10 mouse cellular contexts compared by ENCODE assay signal in the genomic region with DNA sequence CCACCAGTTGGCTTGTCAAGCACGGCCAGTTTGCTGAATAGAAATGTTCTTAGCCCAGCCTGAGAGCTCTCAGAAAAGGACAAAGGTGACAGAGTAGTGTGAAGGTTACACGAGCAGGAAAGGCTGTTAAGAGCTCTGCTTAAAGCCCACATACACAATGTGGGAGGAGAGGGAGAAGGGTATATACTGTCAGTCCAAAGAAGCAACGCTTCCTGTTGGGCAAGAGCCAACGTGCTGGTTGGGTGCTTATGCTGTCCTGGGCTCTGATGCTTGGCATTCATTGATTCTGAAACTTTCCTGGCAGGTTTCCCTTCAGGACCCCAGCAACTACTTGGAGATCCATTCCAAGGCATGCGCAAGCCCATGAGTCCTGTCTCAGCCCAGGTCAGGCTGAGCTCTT.
"Had no signal": no experiment of that assay in that cellular context is flagged by ENCODE, and none has a peak within 500 bp of the region (broad histone marks: within the 10 kb centered on the region; RNA-seq: fewer than 3 reads in every experiment).

No protein-coding gene starts in this region.

- DNase-seq: layer of hippocampus, postnatal 36 days; right cerebral cortex, adult 18-20 months; right cerebral cortex, postnatal 25 days; thymus, postnatal 36 days had no signal

- H3K4me3 ChIP-seq: kidney, embryonic 15.5 days; limb, embryonic 13.5 days; midbrain, embryonic 10.5 days; myocyte; neural tube, embryonic 15.5 days had no signal

- H3K4me1 ChIP-seq: kidney, embryonic 15.5 days; limb, embryonic 13.5 days; midbrain, embryonic 10.5 days; neural tube, embryonic 15.5 days had no signal

- H3K27ac ChIP-seq: kidney, embryonic 15.5 days; limb, embryonic 13.5 days; liver, embryonic 14.5 days; midbrain, embryonic 10.5 days; neural tube, embryonic 15.5 days had no signal

- H3K27me3 ChIP-seq: kidney, embryonic 15.5 days; limb, embryonic 13.5 days; neural tube, embryonic 15.5 days had no signal

- H3K4me2 ChIP-seq: kidney, embryonic 15.5 days; limb, embryonic 13.5 days; neural tube, embryonic 15.5 days had no signal

- H3K9ac ChIP-seq: kidney, embryonic 15.5 days; limb, embryonic 13.5 days; liver, embryonic 14.5 days; neural tube, embryonic 15.5 days had no signal

- H3K9me3 ChIP-seq: kidney, embryonic 15.5 days; midbrain, embryonic 10.5 days; neural tube, embryonic 15.5 days had no signal
